Mouse (Mus musculus) MEL (cell line): ENCODE data around the gene Dnase1l1.

Experiments
- CTCF ChIP-seq, 3 experiments: IDR thresholded peaks in 2 of 3; conservative IDR thresholded peaks in 1 of 3; 2 replicates each; pipeline ENCODE4 v1.5.1; 2011 to 2012; ENCODE audit warnings: low read length in 3 of 3, low read depth in 2 of 3, mild to moderate bottlenecking in 2 of 3, improper control_type of control experiment in 1 of 3, inconsistent platforms in 1 of 3, mixed read lengths in 1 of 3, moderate library complexity in 1 of 3; ENCODE audit not compliant: control insufficient read depth in 1 of 3, insufficient read depth in 1 of 3, poor library complexity in 1 of 3, severe bottlenecking in 1 of 3
- EP300 ChIP-seq, 2 experiments: IDR thresholded peaks; 2 replicates each; pipeline ENCODE4 v1.6.1; 2011; ENCODE audit warnings: improper control_type of control experiment in 2 of 2, low read length in 2 of 2, low read depth in 1 of 2, mild to moderate bottlenecking in 1 of 2
- MXI1 ChIP-seq: IDR thresholded peaks from 2 replicates; pipeline ENCODE4 v1.6.1; 2011; ENCODE audit warnings: mild to moderate bottlenecking, low read depth, low read length, improper control_type of control experiment
- POLR2A ChIP-seq, 2 experiments: IDR thresholded peaks; 2 replicates each; pipeline ENCODE4 v1.6.1; 2011 to 2012; ENCODE audit warnings: low read length in 2 of 2, mild to moderate bottlenecking in 2 of 2, control low read depth in 1 of 2, improper control_type of control experiment in 1 of 2, low read depth in 1 of 2, moderate library complexity in 1 of 2; ENCODE audit not compliant: control insufficient read depth in 1 of 2, insufficient read depth in 1 of 2, poor library complexity in 1 of 2
- SIN3A ChIP-seq: IDR thresholded peaks from 2 replicates; pipeline ENCODE4 v1.6.1; 2012; ENCODE audit warnings: low read length, improper control_type of control experiment, inconsistent platforms

DNA sequence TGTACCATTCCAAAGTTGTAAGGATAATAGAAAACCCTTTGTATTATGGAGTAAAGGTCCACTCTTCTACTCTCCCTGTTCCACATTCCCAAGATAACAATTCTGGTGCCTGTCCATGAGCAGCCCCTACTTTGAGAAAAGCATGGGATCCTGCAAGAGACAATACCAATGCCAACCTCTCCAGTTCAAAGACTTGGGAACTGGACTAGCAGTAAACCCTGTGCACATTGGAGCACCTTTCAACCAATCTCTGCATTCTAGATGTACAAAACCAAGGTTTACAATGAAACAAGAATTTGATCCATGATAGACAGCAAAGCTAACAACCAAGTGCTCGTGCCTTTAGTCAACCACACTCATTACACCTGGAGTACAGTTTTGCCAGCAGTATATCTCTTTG lies 37.0 kb downstream of the Dnase1l1 start:
- TF ChIP-seq CTCF (IDR thresholded peaks at IDR 0.05 in 2 of 3, conservative IDR thresholded peaks at IDR 0.05 in 1 of 3; ENCODE audit: control insufficient read depth in 1 of 3, insufficient read depth in 1 of 3, low read depth in 2 of 3, low read length in 3 of 3, poor library complexity in 1 of 3, severe bottlenecking in 1 of 3) (no peak), SIN3A (no peak), POLR2A (IDR thresholded peaks at IDR 0.05; ENCODE audit: control insufficient read depth in 1 of 2, insufficient read depth in 1 of 2, low read depth in 1 of 2, low read length in 2 of 2, poor library complexity in 1 of 2) (no peak), MXI1 (no peak), EP300 (IDR thresholded peaks at IDR 0.05; ENCODE audit: low read depth in 1 of 2, low read length in 2 of 2) (no peak)
